Mouse (Mus musculus) gastrocnemius, postnatal 36 days (tissue): ENCODE data around the gene Sys1. TPM values are rescaled to one million over a fixed set of nuclear protein-coding genes. Genes with fewer than 3 reads are reported as not detected.

ENCODE experiments used
- DNase-seq, 2 experiments: peaks; one replicate each; pipeline ENCODE4 v3.0.0; 2022
- intact Hi-C: fragments of 180-260 bp; cut with DNase I; formaldehyde crosslinking; loops from one replicate; pipeline ENCODE4 v1.15.1; 2025
- total RNA-seq, 2 experiments: library from RNA; stranded (reverse); gene quantifications; 2 replicates each; pipeline ENCODE4 v1.2.3; 2021

Sys1 gene
- total RNA-seq, 2 experiments from 2014 or later: 17.2 to 20.3 TPM

DNA sequence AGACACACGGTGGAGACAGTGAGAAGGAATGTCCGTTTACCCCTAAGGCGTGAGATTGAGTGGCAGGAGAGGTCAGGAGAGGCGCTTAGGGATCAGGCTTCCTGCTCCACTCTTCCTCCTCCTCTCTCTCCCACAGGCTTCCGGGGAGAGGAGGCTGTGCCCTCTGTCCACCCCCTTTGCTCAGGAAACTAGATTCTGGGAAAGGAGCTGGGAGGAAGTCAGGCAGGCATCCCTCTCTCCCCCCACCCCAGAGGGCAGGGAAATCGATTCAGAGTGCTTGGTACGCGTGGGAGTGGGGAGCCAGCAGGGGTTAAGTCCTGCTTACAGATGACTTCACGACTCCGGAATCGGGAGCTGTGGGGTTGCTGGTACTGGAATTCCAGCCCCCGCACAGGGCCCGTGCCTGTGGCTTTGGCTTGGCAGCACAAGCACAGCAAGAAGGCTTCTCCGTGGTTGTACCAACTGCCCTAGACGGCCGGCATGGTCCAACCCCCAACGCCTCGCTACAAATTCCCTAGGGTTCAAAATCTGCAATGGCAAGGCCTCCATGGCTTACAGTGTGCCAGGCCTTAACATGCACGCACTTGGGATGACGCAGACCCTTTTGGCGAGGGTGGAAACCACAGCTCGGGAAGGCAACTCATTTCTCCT is 24.1 kb upstream of the Sys1 start:
- intact Hi-C loops: no loop called here
- DNase-seq: peak in 1 of 2 experiments; percentile 30

DNA sequence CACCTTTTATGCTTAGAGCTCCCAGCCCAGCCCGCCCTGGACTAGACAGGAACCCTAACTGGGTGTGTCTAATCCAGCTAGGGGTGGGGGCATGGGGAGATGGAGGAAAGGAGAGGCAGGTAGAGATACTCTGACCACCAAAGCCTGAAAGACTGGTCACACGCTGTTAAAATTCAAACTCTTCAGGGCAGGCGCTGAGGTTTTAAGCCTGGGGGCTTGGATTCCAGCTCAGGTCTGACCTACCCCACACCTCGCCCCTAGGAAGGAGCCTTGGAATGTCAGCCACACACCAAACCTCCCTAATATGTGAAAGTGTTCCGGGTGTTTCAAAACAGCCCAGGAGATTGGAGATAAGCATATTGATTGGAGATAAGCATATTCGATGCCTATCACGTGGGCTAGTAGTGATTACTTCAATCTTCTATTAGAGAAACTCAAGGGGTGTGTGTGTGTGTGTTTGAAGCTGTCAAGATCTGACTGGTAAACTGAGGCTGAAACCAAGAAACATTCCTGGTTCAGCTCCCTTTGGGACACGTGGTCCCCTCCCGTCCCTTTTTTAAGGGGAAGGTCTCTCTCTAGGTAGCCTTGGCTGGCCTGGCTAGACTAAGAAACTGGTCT is 23.4 kb upstream of the Sys1 start:
- no peak for DNase-seq
- intact Hi-C loops: no loop called here

DNA sequence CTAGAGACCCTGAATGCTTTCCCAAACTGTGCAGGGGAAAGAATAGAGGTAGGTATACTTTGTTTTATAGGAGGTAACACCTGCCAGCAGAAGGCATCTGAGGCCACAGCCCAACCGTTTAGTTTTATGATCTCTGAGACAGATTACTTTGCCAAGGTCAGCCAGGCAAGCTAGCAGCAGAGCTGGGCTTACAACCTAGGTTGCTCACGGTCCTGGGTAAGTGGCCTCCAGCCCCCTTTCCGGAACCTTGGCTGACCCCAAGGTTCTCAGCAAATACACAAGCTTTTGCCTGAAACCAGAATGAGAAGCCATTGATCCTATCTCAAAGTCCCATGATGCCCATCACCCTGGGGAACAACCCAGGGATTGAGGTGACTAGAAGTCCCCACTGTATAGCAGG is 22.1 kb upstream of the Sys1 start:
- DNase-seq: no peak
- intact Hi-C loops: no loop called here

DNA sequence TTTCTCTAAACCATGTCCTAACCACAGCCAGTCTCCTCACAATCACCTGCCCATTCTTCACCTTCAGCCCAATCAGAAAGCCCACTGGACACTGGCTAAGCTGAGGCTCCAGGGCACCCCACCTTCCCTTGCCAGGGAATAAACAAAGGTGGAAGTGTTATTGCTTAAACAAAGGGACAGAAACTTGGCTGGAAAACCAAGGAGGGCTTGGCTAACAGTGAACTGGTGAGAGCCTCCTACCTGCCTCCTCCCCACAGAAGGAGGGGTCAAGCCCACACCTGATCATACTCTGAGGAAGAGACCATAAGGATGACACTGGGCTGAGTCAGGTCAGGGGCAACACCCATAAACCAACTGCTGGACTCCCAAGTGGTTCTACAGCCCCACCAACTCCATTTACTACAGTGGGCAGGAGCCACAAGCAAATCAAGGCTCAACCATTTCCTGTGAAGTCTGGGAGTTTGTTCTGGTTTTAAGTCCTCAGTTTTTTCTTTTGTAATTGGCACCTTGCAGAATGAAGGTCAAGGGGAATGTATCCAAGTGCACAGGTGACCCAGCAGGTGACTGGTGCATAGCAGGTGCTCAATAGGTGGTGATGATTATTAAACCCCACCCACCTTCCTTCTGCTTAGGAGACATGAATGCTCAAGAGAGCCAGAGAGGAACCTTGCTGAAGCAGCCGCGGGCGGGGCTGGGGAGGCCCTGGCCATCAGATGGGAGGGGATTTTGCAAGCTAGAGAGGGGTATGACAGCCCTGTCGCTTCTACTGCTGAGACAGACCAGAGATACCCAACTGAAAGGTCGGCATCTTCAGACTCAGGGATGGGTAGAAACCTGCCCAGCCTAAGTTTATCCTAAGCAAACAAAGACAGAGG is 21.3 kb upstream of the Sys1 start:
- no peak for DNase-seq
- intact Hi-C loops: no loop called here

DNA sequence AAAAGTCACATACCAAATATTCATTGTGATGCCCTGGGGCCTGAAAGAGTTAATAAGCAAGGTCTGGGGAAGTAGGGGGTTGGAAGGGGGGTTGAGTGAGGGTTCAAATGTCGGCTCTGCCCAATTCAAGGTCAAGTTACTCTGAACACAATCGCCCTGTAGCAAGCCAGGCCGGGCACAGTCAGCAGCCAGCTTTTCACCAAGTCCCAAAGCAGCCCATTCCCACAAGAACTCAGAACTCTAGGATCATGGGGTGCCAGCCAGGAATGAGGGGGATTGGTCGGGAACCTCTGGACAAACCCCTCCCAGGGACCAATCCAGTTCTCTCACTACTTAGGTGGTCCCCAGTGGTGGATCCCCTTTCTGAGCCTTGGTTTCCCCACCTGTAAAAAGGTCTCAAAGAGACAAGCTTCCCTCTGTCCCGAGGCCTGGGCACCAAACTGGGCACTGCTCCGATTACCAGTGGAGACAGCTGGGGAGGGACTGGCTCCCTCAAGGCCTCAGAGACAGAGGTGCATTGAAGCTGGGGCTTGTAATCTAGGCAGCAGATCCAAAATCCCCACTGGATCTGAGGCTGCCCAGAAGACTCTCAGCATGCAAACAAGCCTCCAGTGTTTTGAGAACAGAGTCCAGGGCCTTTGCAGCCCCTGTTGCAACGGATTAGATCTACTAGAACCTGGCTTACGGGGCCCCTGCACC is 20.4 kb upstream of the Sys1 start:
- intact Hi-C loops: no loop called here
- DNase-seq: no peak

DNA sequence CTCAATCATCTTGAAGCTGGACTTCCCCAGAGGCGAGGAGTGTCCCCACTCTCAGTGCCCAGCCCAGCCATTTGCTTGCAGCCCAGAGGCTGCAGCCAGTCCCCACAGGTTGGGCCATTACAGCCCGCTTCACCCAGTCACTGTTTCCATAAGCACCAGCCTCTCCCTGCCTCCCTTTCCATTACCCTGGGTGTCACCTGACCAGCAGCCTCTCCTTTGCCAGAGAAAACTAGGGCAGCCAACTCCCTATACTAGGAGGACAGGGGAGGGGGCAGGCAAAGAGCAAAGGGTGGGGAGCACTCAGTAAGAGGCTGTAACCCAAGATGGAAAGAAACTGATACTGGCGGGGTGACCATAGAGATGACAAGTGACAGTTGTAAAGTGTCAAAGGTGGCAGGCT is 19.8 kb upstream of the Sys1 start:
- intact Hi-C loops: no loop called here
- DNase-seq: peak in 1 of 2 experiments; percentile 44

DNA sequence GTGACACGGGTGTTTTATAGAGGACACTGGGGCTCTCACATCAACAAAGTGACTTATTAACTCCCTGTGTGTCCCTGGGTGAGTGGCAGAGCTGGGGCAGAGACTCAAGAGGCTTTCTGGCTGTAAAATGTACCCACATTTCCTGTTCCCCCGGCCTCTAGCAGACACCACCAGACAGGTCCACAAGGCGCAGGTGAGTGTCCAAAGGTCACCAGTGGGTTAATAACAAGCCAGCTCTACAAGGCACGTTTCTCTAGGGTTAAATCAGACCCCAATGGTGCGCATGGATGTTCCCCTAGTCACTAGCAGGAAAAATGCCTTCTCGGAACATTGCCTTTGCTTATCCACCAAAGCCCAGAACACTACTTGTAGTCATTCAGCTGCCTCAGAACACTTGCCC is 19.1 kb upstream of the Sys1 start:
- intact Hi-C loops: no loop called here
- DNase-seq: no peak

DNA sequence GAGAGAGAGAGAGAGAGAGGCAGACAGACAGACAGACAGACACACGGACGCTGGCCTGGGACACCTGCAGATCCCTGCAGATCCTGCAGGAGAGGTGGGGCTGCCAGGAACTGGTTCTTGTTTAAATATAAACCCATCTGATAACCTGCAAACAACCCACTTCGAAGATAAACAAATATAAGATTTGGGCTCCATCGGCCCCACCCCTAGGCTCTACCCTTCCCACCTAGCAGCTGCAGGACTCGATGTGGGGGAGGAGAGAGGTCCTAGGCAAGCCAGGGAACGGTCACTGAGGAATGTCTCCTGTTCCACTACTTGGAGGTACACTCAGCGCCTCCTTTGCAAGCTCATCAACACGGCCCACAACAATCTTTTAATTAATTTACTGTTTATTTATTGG is 18.5 kb upstream of the Sys1 start:
- intact Hi-C loops: no loop called here
- no peak for DNase-seq

DNA sequence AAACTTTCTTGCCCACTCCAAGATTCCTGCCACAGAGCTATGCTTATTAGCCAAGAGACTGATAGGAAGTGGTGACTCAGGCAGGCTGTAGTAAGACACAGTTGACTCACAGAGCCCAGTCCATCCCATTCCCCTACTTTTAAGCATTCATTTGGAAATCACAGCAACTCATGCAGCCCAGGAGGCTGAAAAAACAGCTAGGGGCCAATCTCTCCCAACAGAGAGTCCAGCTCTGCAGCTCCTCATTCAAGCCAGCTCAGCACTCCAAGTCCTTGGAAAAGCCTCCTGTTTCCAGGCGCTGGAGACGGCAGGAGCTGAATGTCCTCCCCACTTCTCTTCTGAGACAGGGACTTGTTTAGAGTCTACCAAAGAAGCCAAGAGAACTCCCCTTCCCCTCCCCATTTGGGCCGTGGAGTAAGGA is 17.8 kb upstream of the Sys1 start:
- intact Hi-C loops: no loop called here
- DNase-seq: no peak

DNA sequence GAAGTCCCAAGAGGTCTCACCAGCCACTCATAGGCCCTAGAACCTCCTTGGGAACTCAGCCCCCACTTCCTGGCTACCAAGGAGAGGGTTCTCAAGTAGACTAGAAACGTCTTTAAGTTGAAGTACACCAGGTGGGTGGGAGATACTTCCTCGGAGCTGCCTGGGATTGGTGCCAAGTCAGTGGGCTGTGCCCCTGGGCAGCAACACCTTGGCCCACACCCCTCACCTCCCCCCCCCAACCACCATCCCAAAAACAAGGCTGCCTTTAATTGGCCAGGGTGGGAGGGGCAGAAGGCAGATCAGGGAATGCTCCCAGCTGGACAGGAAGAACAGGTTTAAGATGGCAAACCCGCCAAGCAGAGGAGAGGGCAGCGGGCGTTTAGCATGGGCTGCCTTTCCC is 16.4 kb upstream of the Sys1 start:
- DNase-seq: no peak
- intact Hi-C loops: no loop called here

DNA sequence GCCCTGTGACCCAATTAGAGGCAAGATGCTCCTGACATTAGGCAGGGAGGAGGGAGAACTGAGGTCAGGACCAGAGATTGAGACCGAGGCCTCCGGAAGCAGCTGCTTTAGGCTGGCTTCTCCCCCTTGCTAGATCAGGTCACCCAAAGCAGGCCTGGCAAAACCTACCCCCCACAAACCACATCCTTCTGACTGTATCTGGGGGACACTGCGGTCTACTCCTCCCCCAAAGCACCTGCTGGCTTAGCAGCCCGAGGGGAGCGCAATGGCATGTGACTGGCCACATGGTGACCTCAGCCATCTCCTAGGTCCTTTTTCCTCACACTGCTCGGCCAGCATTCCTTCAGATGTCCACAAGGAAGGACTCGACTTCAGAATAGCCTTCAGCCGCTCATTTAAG is 15.6 kb upstream of the Sys1 start:
- peak in 1 of 2 experiments; percentile 25 for DNase-seq
- intact Hi-C loops: no loop called here

DNA sequence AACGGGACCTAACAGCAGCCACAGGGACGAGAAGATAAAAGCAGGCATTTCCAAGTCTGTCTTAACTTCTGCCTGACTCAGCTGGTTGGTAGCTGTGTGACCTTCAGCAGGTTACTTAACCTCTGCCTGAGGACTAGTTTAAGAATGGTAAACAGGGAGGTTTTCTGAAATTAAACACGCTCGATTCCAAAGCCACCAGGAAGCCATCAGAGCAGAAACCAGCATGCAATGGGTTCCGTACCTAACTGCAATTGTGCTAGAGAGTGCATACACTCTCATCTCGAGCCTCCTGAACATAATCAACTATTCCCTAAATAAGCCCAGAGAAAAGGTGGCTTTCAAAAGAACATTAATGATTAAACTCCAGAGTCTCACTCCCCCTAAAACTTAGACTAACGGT is 15.0 kb upstream of the Sys1 start:
- no peak for DNase-seq
- intact Hi-C loops: no loop called here

DNA sequence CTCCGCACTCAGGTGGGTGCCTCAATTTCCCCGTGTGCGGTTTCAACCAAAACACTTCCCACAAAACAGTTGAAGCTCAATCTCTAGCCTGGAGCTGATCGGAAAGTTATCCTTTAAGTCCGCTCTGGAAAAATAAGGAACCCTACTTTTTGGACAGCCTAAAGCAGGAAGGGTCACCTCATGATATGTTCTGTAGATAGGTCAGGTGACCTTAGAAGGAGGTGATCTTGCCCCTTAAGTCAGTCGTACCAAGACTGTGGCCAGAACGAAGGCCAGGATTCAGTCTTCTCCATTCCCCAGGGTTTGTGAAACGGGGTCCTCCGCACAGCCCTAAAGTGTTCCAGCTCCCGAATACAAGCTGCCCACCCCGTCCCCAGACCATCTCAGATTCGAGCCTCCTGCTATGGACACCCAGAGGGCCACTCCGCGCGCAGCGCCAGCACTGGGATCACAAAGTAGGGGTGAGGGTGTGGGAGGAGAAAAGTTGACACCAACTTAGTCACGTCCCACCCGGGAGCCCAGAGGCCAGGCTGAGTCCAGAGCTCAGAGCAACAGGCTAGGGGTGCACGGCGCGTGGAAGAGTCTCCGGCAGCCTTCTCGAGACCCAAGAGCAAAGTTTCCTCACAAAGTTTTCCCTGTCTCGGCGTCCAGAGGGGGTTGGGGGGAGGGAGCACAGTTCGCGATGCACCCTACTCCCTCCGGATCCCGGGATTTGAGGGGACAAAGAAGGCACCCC is 14.3 kb upstream of the Sys1 start:
- intact Hi-C loops: no loop called here
- peak; percentile 43 to 62 for DNase-seq

DNA sequence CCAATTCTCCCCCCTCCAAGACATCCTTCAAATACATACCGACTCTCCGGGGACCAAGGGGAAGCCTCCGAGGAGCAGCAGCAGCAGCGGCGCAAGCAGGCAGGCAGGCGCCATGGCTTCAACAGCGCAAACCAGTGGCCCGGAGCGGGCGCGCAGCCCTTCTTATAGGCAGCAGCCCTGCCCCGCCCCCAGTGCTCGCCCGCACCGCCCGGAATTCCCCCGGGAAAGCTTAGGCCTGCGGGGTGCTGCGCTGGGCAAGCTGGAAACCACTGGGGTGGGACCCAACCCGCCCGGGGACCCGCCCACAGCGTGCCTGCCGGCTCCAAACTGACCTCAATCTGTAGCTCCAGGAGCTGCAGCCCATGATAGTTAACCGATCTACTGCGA is 13.7 kb upstream of the Sys1 start:
- peak; percentile 76 to 82 for DNase-seq

DNA sequence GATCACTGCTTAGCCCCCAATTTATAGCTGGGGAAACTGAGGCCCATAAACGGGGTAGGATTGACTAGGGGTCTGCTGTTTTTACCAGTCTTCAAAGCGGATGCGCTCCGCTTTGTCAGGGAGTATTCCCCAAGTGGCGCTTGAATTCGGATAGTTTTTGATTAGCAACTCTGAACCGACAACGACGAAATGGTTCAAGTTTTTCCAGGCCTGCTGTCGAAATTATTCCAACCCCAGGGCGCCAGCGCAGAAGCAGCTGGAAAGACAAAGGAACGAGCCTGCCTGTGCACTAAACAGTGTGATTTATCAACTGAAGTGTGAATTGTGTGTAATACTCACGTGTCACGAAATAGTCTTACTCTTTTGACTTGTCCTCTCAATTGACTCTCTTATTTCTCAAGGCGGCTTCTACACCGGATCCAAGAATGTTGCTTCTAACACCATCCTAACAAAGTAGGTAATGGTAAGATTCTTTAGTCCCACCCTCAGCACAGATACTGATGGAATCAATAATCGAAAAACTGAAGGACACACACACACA is 13.2 kb upstream of the Sys1 start, which contains the start of gene Sdc4:
Gene Sdc4 (minus strand): TSS at position 428 of the 541 bp plus-strand sequence.
- no peak for DNase-seq
- intact Hi-C loops: no loop called here

More for the DNA sequence above, 13.7 kb upstream of the Sys1 start:
- intact Hi-C loops: no loop called here

DNA sequence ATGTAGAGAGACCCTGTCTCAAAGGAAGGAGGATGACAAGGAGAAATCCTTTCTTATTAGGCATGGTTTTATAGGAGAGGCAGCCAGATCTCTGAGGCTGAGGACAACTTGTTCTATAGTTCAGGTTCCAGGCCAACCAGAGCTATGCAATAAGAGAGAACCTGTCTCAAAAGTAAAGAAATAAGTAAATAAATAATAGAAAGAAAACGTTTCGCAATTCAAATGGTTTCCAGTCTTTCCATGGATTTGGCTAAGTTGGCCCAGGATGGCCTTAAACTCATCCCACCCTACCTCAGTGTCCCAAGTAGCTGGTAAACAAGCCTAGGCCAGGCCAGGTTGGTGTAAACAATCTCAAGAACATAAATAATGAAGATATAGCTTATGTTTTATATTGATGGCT is 12.1 kb upstream of the Sys1 start:
- DNase-seq: no peak
- intact Hi-C loops: no loop called here

DNA sequence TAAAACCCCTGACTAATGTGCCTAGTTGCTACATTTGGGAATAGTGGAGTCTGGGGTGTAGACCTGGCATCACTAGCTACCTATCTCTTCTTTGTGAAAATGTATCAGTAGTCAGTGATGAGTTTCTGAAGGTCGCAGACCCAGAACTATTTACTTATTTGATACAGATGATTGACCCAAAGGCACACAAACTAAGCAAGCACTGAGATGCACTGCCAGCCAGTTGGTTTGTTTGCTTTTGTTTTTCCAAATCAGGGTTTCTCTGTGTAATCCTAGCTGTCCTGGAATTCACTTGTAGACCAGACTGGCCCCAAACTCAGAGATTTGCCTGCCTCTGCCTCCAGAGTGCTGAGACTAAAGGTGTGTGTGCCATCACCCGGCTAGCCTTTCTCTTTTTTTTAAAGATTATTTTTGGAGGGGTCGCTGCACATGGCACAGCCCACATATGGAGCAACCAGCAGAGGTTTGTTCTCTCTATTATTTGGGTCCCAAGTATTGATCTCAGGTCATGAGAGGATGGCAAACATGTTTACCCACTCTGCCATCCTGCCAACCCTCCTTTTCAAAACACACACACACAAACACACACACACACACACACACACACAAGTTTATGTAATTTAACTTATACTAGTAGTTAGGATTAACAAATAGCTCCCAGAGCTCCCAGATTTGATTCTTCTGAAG is 11.2 kb upstream of the Sys1 start:
- intact Hi-C loops: no loop called here
- DNase-seq: no peak

DNA sequence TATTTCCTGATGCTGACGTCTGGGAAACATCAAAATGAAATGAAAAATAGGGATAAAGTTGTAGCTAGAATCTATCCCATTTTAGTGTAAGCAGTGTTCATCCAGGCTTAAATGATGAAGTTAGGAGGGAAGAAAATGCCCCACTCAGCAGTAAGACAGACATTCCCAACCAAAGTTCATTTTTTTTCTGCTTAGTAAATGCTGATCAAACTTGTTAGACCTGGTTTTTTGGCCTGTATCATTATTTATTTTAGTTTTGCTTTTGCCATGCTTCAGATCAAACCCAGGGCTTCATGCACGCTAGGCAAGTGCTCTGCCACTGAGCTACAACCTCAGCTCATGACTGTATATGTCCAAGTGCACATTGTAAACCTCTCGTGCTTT is 10.7 kb upstream of the Sys1 start:
- intact Hi-C loops: no loop called here
- DNase-seq: no peak

DNA sequence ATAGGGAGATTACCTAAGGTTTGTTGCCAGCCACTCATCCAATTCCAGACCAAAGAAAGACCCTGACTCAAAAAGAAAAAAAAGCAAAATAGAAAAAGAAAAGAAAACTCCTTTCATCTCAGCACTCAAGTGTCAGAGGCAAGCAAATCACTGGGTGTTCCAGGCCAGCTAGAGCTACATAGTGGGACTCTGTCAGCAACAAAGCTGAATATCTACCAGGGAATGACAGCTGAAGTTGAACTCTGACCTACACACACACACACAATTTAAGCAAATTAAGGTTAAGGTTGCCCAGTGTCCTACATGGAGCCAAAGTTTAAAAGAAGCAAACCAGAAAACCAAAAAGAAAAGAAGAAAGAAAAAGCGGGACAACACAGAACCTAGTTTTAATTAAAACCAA is 8.6 kb upstream of the Sys1 start:
- intact Hi-C loops: no loop called here
- no peak for DNase-seq

DNA sequence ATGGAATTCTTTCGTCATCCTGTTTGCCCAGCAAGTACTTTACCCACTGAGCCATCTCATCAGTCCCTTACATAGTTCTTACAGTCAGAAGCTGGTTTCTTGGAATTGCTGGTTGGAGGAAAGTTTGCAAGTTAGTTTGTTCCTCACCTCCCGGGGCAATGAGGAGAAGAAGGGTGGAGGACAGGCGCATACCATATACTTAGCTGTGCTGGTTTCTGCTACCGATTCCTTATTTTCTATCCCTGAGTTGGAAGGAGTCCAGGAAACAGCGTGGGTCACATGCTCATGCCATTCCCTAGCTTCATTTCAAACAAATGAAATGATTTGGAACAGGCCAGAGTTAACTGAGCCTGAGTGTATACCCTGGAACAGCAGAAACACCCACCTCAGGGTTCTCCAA is 7.8 kb upstream of the Sys1 start:
- intact Hi-C loops: no loop called here
- DNase-seq: no peak
